Mouse (Mus musculus): ENCODE data around the gene Fxyd3. TPM values are rescaled to one million over a fixed set of nuclear protein-coding genes. Genes with fewer than 3 reads are reported as not detected.
A peak's percentile ranks its signal among the peaks of the same experiment; 100 is the strongest.

Gene Fxyd3
- polyA plus RNA-seq, 1 experiment: not detected

DNA sequence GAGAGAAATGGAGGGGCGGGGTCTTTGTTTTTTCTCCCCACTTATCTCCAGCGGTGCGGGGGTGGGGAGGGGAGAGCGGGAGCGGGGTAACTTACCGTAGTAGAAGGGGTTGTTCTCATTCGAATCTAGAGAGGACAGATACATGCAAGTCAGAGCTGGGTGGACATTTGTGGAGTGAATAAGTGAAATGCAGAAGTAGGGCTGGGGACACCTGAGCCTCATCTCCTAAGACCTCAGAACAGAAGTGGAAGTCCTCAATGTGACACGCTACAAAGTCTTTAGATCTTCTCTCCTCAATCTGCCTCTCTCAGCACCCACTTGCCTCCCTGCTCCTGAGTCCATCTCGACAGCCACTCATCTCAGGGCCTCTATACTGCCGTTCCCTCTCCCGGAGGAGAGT lies 41.2 kb downstream of the Fxyd3 start:
- no peaks in the 10 kb centered on the region for H3K4me1 ChIP-seq (ENCODE audit: control insufficient read depth, insufficient read depth, insufficient read length, low read length)
- H3K27ac ChIP-seq (replicated peaks; ENCODE audit: low read depth, low read length): no peak overlapping the region
- H3K4me3 ChIP-seq (ENCODE audit: insufficient read depth, low read depth, low read length): no peak overlapping the region

GRCm38 (mm10) chr7:31034789-31035188 lies 41.7 kb downstream of the Fxyd3 start:
- Histone ChIP-seq H3K4me3 (ENCODE audit: insufficient read depth, low read depth, low read length) (no peak overlapping the region), H3K27ac (replicated peaks; ENCODE audit: low read depth, low read length) (0 out of 2 replicates have a peak overlapping the region, but pooled peaks have one; percentile 5), H3K4me1 (ENCODE audit: control insufficient read depth, insufficient read depth, insufficient read length, low read length) (no peaks in the 10 kb centered on the region)

DNA sequence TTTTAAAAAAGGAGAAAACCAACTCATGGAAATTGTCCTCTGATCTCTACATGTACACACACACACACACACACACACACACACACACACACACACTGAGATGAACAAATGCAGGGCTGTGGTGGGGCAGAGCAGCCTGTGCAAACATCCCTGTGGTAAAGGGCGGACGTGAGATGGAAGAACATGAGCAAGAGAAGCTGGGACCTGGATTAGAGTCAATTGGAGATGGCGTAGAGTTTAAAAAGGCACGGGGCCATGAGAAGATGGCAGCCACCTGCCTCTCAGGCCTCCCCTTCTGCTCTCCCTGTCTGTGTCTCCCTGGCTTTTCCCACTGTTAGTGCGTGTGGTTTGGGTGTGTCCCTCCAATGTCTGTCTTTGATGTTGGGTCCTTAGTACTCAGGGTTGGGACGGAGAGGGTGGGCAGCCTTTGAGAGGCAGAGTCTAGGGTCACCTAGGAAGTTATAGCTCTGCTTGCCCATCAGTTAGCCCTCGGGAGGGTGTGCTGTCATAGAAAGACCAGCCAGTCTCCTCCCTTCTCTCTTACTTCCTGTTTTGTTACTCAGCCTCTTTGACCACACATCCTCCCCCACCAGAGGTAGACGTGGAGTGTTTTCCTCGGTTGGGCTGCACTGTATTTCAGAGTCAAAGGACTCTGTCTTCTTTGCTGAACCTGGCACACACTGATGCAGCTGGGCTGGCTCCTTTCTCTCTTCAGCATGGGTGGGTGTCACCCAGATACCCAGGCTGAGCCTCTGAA lies 42.9 kb downstream of the Fxyd3 start:
- no peak overlapping the region for H3K4me3 ChIP-seq (ENCODE audit: insufficient read depth, low read depth, low read length)
- 0 out of 2 replicates have a peak overlapping the region, but pooled peaks have one; percentile 32 for H3K27ac ChIP-seq (replicated peaks; ENCODE audit: low read depth, low read length)
- no peaks in the 10 kb centered on the region for H3K4me1 ChIP-seq (ENCODE audit: control insufficient read depth, insufficient read depth, insufficient read length, low read length)

DNA sequence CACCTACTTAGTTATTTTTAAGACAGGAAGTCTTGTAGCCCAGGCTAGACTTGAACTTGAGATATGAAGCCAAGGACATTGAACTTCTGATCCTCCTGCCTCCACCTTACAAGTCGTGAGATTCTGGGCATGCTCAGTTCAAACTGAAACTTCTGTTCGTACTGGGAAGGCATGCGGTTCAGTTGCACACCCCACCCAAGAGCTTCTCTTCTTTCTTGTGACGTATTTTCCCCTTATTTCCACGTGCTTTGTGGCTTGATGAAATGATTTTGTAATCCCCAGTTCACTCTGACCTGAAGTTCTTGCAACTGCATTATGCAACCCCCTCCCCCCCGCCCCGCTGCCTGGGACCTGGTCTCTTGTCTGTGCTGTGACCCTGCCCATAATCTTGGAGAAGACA lies 44.8 kb downstream of the Fxyd3 start:
- Histone ChIP-seq H3K4me1 (ENCODE audit: control insufficient read depth, insufficient read depth, insufficient read length, low read length) (no peaks in the 10 kb centered on the region), H3K4me3 (ENCODE audit: insufficient read depth, low read depth, low read length) (no peak overlapping the region), H3K27ac (replicated peaks; ENCODE audit: low read depth, low read length) (no peak overlapping the region)

- Histone ChIP-seq H3K27ac (replicated peaks; ENCODE audit: low read depth, low read length) (no peak overlapping the region), H3K4me3 (ENCODE audit: insufficient read depth, low read depth, low read length) (no peak overlapping the region), H3K4me1 (ENCODE audit: control insufficient read depth, insufficient read depth, insufficient read length, low read length) (no peaks in the 10 kb centered on the region)
Observed at GRCm38 (mm10) chr7:31030717-31031116, 45.8 kb downstream of the Fxyd3 start.

DNA sequence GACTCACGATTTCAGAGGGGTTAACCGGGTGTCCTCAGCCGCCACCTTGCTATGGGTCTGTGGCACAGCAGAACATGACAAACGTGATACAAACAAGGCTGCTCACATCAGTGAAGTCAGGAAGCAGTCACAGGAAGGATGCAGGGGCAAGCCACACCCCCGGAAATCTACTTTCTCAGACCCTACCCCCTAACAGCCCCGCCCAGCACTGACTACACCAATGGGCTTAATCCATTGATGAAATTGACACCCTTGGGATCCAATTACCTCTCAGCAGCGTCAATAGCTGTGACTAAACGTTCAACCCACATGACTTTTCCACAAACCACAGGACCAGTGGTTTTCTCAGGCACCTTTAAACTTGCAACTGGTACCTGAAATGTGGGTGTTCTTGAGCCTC lies 47.9 kb downstream of the Fxyd3 start:
- Histone ChIP-seq H3K27ac (replicated peaks; ENCODE audit: low read depth, low read length) (no peak overlapping the region), H3K4me3 (ENCODE audit: insufficient read depth, low read depth, low read length) (no peak overlapping the region), H3K4me1 (ENCODE audit: control insufficient read depth, insufficient read depth, insufficient read length, low read length) (no peaks in the 10 kb centered on the region)

Other genes starting within 250 kb of the Fxyd3 start
- not detected in 2 replicates for gene Ffar3, start 220.5 kb downstream of the Fxyd3 start, polyA plus RNA-seq (2012; ENCODE audit: insufficient read depth, insufficient read length, missing spikeins)
- gene Ffar1, start 215.1 kb downstream of the Fxyd3 start, polyA plus RNA-seq (2012; ENCODE audit: insufficient read depth, insufficient read length, missing spikeins): not detected in 2 replicates
- gene Cd22, start 196.4 kb downstream of the Fxyd3 start, polyA plus RNA-seq (2012; ENCODE audit: insufficient read depth, insufficient read length, missing spikeins): 0.40 and 0.88 TPM in 2 replicates
- not detected in 2 replicates for gene Mag, start 161.8 kb downstream of the Fxyd3 start, polyA plus RNA-seq (2012; ENCODE audit: insufficient read depth, insufficient read length, missing spikeins)
- not detected in 2 replicates for gene Hamp2, start 152.0 kb downstream of the Fxyd3 start, polyA plus RNA-seq (2012; ENCODE audit: insufficient read depth, insufficient read length, missing spikeins)
- 4.4 TPM in 1 of 2 replicates, not detected in the other for gene Hamp, start 132.7 kb downstream of the Fxyd3 start, polyA plus RNA-seq (2012; ENCODE audit: insufficient read depth, insufficient read length, missing spikeins)
- 66.8 and 103 TPM in 2 replicates for gene Usf2, start 119.9 kb downstream of the Fxyd3 start, polyA plus RNA-seq (2012; ENCODE audit: insufficient read depth, insufficient read length, missing spikeins)
- 1.1 TPM in 1 of 2 replicates, not detected in the other for gene Lsr, start 103.2 kb downstream of the Fxyd3 start, polyA plus RNA-seq (2012; ENCODE audit: insufficient read depth, insufficient read length, missing spikeins)
- gene Fam187b, start 102.9 kb downstream of the Fxyd3 start, polyA plus RNA-seq (2012; ENCODE audit: insufficient read depth, insufficient read length, missing spikeins): not detected in 2 replicates
- gene Fxyd5, start 34.2 kb downstream of the Fxyd3 start, polyA plus RNA-seq (2012; ENCODE audit: insufficient read depth, insufficient read length, missing spikeins): 26.7 and 30.8 TPM in 2 replicates
- gene Fxyd7, start 25.2 kb downstream of the Fxyd3 start, polyA plus RNA-seq (2012; ENCODE audit: insufficient read depth, insufficient read length, missing spikeins): 1.9 and 2.3 TPM in 2 replicates
- gene Fxyd1, start 19.5 kb downstream of the Fxyd3 start, polyA plus RNA-seq (2012; ENCODE audit: insufficient read depth, insufficient read length, missing spikeins): 346 TPM in 2 replicates
- 3.0 and 3.2 TPM in 2 replicates for gene Lgi4, start 17.4 kb downstream of the Fxyd3 start, polyA plus RNA-seq (2012; ENCODE audit: insufficient read depth, insufficient read length, missing spikeins)
- not detected in 2 replicates for gene Hpn, start 38.6 kb upstream of the Fxyd3 start, polyA plus RNA-seq (2012; ENCODE audit: insufficient read depth, insufficient read length, missing spikeins)
- gene Scn1b, start 50.3 kb upstream of the Fxyd3 start, polyA plus RNA-seq (2012; ENCODE audit: insufficient read depth, insufficient read length, missing spikeins): 25.9 and 30.4 TPM in 2 replicates
- gene Gramd1a, start 79.2 kb upstream of the Fxyd3 start, polyA plus RNA-seq (2012; ENCODE audit: insufficient read depth, insufficient read length, missing spikeins): 24.7 and 34.9 TPM in 2 replicates
- not detected in 2 replicates for gene Scgb2b2, start 213.8 kb upstream of the Fxyd3 start, polyA plus RNA-seq (2012; ENCODE audit: insufficient read depth, insufficient read length, missing spikeins)
- not detected in 2 replicates for gene Scgb1b2, start 215.1 kb upstream of the Fxyd3 start, polyA plus RNA-seq (2012; ENCODE audit: insufficient read depth, insufficient read length, missing spikeins)